Mouse (Mus musculus): ENCODE measurements around the gene Zfp410.
"Not testable (repeated sequence)": the region's sequence is repeated elsewhere in the genome, so short reads cannot be mapped to it uniquely, and the experiment has no call there.

Gene Zfp410

DNA sequence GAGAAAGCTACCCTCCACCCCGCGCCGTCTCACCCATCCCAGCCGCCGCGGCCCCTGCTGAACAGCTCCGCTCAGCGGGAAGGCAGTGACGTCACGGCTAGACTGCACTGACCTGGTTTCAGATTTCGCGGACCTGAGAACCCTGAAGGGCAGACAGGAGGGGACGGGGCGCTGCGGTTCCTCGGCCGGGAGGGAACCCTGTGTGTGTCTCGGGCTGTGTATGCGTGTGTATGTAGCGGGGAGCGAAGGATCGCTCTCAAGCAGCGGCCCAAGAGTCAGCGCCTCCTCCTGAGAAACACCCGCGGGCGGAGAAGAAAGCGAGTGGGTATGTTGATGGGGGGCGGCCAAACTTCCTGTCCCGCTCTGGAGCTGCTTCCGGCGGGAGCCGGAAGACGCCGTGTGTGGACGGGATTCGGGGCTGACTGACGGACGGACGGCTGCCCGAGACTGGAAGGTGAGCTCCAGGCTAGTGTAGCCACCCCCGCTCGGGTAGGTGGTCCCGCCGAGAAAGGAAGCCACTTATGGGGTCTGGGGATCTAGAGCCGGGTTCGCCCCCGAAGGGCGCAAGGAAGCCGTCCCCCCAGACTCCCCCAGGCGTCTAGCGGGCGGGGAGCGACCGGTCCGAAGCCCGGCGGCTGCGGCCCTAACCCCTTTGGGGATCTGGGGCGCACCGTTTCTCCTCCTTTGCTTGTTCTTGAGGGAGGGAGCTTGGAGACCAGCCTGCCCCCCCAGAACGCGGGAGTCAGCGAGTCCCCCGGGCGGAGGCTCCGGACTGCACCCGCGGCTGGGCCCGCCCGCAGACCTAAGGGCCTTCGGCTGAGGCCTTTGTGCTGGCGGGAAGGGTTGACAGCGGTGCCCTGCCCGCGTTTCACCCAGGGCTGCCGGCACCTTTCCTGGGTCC is at the start of gene Zfp410:
TSS of gene Zfp410 (plus strand) at position 132 of the 901 bp plus-strand sequence.
- DNase-seq (ENCODE audit: low read depth, low spot score): peak; percentile 80

- DNase-seq (ENCODE audit: low read depth, low spot score): no peak
These were observed 49.4 kb upstream of the Zfp410 start for GRCm38 (mm10) chr12:84267264-84267663.

- no peak for DNase-seq (ENCODE audit: low read depth, low spot score)
These were observed 43.3 kb upstream of the Zfp410 start for GRCm38 (mm10) chr12:84273366-84273765.

- no peak for DNase-seq (ENCODE audit: low read depth, low spot score)
These were observed 41.4 kb upstream of the Zfp410 start for GRCm38 (mm10) chr12:84275288-84275687.

GRCm38 (mm10) chr12:84276288-84276687 is 40.4 kb upstream of the Zfp410 start:
- no peak for DNase-seq (ENCODE audit: low read depth, low spot score)

- DNase-seq (ENCODE audit: low read depth, low spot score): no peak
These were observed 39.9 kb upstream of the Zfp410 start for GRCm38 (mm10) chr12:84276799-84277198.

DNA sequence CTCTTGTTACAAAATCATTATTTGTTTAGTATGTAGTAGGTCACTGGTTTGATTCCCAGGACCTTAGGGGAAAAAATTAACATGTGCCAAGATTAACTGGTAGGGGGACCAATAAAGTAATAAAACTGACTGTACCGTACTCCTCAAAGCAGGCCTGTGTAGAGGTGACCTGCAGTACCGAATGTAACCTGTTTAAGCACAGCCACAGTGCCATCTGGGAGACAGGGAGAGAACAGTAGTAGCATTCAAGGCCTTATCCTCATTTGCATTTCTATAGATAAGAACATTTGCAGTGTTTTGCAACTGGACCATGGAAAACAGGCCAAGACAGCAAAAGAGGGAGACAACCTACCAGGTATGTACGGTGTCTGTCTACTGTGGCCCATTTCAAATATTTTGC is 38.8 kb upstream of the Zfp410 start:
- DNase-seq (ENCODE audit: low read depth, low spot score): no peak

- DNase-seq (ENCODE audit: low read depth, low spot score): no peak
These were observed 37.8 kb upstream of the Zfp410 start for GRCm38 (mm10) chr12:84278901-84279300.

DNA sequence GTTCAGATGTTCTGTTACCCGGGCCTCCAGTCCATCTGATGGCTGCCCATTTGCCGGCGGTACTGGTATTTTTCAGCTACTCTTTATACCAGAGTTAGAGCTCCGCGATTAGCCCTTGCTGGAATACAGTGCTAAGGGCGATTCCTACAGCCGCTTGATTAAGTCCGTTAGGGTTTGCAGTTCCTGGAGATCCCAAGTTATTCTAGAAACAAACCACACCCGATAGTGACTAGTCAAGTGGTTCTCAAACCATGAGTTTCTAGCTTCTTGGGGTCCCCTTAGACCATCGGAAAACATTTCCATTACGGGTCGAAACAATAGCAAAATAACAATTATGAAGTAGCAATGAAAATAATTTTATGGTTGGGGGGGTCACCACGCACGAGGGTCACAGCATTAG is 32.3 kb upstream of the Zfp410 start:
- DNase-seq (ENCODE audit: low read depth, low spot score): no peak

- peak; percentile 93 for DNase-seq (ENCODE audit: low read depth, low spot score)
These were observed 31.6 kb upstream of the Zfp410 start, which contains the start of gene Ptgr2 for GRCm38 (mm10) chr12:84284885-84285592. Gene Ptgr2 (plus strand): TSS chr12:84285232.

GRCm38 (mm10) chr12:84285593-84285968 is 31.1 kb upstream of the Zfp410 start:
- DNase-seq (ENCODE audit: low read depth, low spot score): no peak

DNA sequence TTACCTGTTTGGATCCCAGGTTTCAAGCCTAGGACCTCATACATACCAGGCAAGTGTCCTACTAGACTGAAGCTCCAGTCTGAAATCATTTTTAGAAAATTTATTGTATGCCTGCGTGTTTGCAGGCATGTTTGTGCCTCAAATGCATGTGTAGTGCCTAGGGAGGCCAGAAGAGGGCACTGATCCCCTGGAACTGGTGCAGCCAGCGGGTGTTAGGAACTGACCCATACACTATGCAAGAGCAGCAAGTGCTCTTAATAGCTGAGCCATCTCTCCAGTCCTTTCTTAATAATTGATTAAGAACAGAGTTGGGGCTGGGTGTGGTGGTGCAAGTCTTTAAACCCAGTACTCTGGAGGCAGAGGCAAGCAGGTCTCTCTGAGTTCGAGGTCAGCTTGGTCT is 28.2 kb upstream of the Zfp410 start:
- peak; percentile 22 for DNase-seq (ENCODE audit: low read depth, low spot score)

- no peak for DNase-seq (ENCODE audit: low read depth, low spot score)
These were observed 18.8 kb upstream of the Zfp410 start for GRCm38 (mm10) chr12:84297851-84298250.

GRCm38 (mm10) chr12:84299265-84299664 is 17.4 kb upstream of the Zfp410 start:
- no peak for DNase-seq (ENCODE audit: low read depth, low spot score)

DNA sequence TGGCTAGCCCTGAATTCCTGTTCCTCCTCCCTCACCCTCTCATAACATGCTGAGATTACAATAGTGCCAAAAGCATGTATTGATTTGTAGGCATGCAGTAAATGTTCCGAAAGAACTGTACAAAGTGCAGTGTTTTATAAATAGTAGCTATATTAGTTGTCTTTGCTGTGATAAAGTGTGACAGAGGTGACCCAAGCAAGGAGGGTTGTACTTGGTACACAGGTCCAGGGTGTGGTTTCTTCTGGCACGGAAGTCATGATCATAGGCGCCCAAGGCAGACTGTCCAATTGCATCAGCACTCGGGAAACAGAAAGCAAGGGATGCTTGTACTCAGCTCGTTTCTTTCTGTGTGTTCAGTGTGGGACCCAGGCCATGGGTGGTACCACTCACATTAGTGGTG is 12.6 kb upstream of the Zfp410 start:
- no peak for DNase-seq (ENCODE audit: low read depth, low spot score)

GRCm38 (mm10) chr12:84304554-84304953 is 12.1 kb upstream of the Zfp410 start:
- DNase-seq (ENCODE audit: low read depth, low spot score): no peak

DNA sequence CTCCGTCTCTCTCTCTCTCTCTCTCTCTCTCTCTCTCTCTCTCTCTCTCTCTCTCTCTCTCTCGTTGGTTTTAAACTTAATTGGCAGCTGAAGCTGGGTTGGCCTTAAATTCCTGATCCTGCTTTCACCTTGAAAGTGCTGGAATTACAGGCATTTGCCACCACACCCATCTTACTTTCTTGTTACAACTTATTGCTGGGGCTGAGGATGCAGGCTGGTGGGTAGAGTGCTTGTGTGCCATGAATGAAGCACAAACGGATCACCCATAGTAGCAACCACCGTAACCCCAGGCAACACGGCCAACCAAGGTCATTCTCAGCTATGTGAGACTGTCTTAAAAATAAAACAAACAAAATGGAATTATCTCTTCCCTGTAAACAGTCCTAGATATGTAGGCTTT is 5.3 kb upstream of the Zfp410 start:
- DNase-seq (ENCODE audit: low read depth, low spot score): no peak

DNA sequence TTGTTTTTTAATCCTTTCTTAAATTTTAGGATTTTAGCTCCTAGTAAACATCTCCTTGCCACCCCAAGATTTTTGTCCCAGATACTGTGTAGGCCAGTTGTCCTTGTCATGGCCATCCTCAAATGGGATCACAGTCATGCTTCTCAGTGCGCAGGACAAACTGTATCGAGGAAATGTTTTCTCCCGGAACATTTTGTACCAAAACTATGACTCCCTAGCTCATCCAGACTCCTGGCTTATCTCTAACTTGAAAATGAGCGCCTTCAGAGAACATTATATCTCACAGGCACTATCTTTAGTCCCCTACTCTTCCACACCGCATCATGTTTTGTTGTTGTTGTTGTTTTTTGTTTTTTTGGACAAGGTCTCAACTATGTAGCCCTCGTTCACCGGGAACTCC is 646 bp upstream of the Zfp410 start:
- no peak for DNase-seq (ENCODE audit: low read depth, low spot score)

DNA sequence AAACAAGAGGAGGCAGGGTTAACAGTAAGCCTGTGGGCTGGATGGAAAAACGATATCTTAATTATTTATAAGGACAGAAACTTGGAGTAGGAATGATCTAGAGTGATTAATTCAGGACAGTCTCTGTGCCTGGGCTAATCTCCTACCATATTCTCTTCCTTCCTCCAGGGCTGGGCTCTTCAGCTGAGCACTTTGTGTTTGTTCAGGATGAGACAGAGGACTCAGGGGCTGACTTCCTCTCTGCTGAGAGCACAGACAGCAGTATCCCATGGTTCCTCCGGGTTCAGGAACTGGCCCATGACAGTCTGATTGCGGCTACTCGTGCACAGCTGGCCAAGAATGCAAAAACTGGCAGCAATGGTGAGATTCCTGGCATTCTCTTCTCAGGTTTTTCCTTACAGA is 10.5 kb downstream of the Zfp410 start:
- no peak for DNase-seq (ENCODE audit: low read depth, low spot score)

GRCm38 (mm10) chr12:84336963-84337625 is 20.4 kb downstream of the Zfp410 start:
- DNase-seq (ENCODE audit: low read depth, low spot score): no peak

GRCm38 (mm10) chr12:84347192-84347591 is 30.5 kb downstream of the Zfp410 start:
- no peak for DNase-seq (ENCODE audit: low read depth, low spot score)

GRCm38 (mm10) chr12:84358699-84359098 is 42.0 kb downstream of the Zfp410 start:
- not testable (repeated sequence) for DNase-seq (ENCODE audit: low read depth, low spot score)
